Mouse (Mus musculus) erythroblast, embryonic 14.5 days (primary cell): ENCODE measurements around the gene Tnnc2. TPM values are rescaled to one million over a fixed set of nuclear protein-coding genes. Genes with fewer than 3 reads are reported as not detected.

Source experiments
- H3K27me3 ChIP-seq: 2 replicates; pipeline ENCODE4 v1.6.1; 2012; ENCODE audit warnings: inconsistent platforms; ENCODE audit not compliant: control insufficient read depth
- H3K36me3 ChIP-seq: 2 replicates; pipeline ENCODE4 v1.6.1; 2012; ENCODE audit warnings: mild to moderate bottlenecking, inconsistent platforms; ENCODE audit not compliant: control insufficient read depth
- H3K4me1 ChIP-seq: 2 replicates; pipeline ENCODE4 v1.6.1; 2012; ENCODE audit warnings: inconsistent platforms; ENCODE audit not compliant: control insufficient read depth
- H3K4me3 ChIP-seq: replicated peaks from 2 replicates; pipeline ENCODE3; 2012; ENCODE audit warnings: moderate library complexity, mild to moderate bottlenecking, inconsistent platforms
- H3K9me3 ChIP-seq: 2 replicates; pipeline ENCODE4 v1.6.1; 2012; ENCODE audit warnings: low read length, inconsistent platforms, mixed read lengths; ENCODE audit not compliant: control insufficient read depth
- GATA1 ChIP-seq: IDR thresholded peaks from 2 replicates; pipeline ENCODE4 v1.6.1; 2012; ENCODE audit warnings: low read length, inconsistent platforms, mixed read lengths
- TAL1 ChIP-seq: IDR thresholded peaks from 3 replicates; pipeline ENCODE4 v1.6.1; 2012; ENCODE audit warnings: low read length, inconsistent platforms, mixed read lengths
- polyA plus RNA-seq: library from polyadenylated mRNA; stranded (reverse); fragments of >175 nt; gene quantifications from 2 replicates; pipeline ENCODE4 v1.2.3, GENCODE M21; 2012

The Tnnc2 gene
- polyA plus RNA-seq, 1 experiment: not detected

DNA sequence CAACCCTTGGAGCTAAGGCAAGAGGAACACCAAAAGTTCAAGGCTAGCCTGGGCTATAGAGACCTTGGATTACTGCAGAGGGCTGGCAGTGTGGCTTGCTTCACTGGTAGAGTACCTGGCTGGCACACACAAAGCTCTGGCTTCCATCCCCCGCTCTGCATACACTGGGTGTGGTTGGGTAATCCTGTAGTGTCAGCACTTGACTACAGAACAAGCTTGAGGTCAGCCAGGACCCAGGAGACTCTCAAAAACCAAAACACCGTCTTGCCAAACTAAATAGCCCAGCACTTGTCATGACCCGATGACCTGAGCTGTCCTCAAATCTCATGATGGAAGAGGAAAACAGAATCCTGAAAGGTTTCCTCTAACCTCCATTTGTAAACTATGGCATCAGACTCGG lies 10.7 kb upstream of the Tnnc2 start:
- Histone ChIP-seq H3K4me1 (peaks cover 65% of the 10 kb centered on the region), H3K27me3 (peaks cover 18% of the 10 kb centered on the region), H3K36me3 (peaks cover 72% of the 10 kb centered on the region), H3K9me3 (no peaks in the 10 kb centered on the region), H3K4me3 (no peak overlapping the region)
- TF ChIP-seq TAL1: no peak
- TF ChIP-seq GATA1: no peak

GRCm38 (mm10) chr2:164788411-164788810 lies 8.6 kb upstream of the Tnnc2 start:
- Histone ChIP-seq H3K4me3 (peak overlapping the region; percentile 2), H3K9me3 (no peaks in the 10 kb centered on the region), H3K36me3 (peaks cover 53% of the 10 kb centered on the region), H3K4me1 (peaks cover 72% of the 10 kb centered on the region), H3K27me3 (peaks cover 38% of the 10 kb centered on the region)
- TF ChIP-seq TAL1: no peak
- TF ChIP-seq GATA1: no peak

DNA sequence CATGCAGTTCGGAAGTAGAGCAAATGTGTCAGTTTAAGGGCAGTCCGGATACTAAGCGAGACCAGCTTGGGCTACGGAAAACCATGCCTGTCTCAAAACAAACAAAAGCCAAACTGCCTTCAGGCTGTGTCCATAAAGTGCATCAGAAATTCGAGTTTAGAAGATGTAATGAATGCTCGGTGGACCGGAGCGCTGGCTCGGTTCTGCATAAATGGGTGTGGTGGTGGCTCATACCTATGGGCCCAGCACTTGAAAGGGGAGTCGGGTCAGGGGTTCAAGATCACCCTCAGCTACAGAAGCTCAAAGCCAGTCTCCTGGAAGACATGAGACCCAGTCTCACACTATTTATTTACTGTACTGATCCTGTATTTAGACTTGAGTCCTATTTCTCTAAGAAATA lies 8.0 kb upstream of the Tnnc2 start:
- Histone ChIP-seq H3K9me3 (no peaks in the 10 kb centered on the region), H3K4me3 (no peak overlapping the region), H3K36me3 (peaks cover 46% of the 10 kb centered on the region), H3K4me1 (peaks cover 66% of the 10 kb centered on the region), H3K27me3 (peaks cover 43% of the 10 kb centered on the region)
- TF ChIP-seq TAL1 (no peak), GATA1 (no peak)

- peaks cover 66% of the 10 kb centered on the region for H3K4me1 ChIP-seq
- no peaks in the 10 kb centered on the region for H3K9me3 ChIP-seq
- peaks cover 39% of the 10 kb centered on the region for H3K36me3 ChIP-seq
- TF ChIP-seq TAL1 (no peak), GATA1 (no peak)
- H3K4me3 ChIP-seq: no peak overlapping the region
- H3K27me3 ChIP-seq: peaks cover 50% of the 10 kb centered on the region
Observed at GRCm38 (mm10) chr2:164787032-164787431, 7.3 kb upstream of the Tnnc2 start.

- no peak for TF ChIP-seq GATA1
- no peak for TF ChIP-seq TAL1
- H3K4me1 ChIP-seq: peaks cover 67% of the 10 kb centered on the region
- peak overlapping the region; percentile 72 for H3K4me3 ChIP-seq
- no peaks in the 10 kb centered on the region for H3K9me3 ChIP-seq
- peaks cover 33% of the 10 kb centered on the region for H3K36me3 ChIP-seq
- peaks cover 56% of the 10 kb centered on the region for H3K27me3 ChIP-seq
Observed at GRCm38 (mm10) chr2:164786388-164786885, 6.7 kb upstream of the Tnnc2 start.

GRCm38 (mm10) chr2:164785481-164786387 lies 6.0 kb upstream of the Tnnc2 start, which contains the start of gene Snx21:
Gene Snx21, plus strand, starts transcription at chr2:164785823.
- H3K4me1 ChIP-seq: peaks cover 62% of the 10 kb centered on the region
- no peaks in the 10 kb centered on the region for H3K9me3 ChIP-seq
- peaks cover 26% of the 10 kb centered on the region for H3K36me3 ChIP-seq
- no peak for TF ChIP-seq GATA1
- TF ChIP-seq TAL1: no peak
- H3K27me3 ChIP-seq: peaks cover 60% of the 10 kb centered on the region
- H3K4me3 ChIP-seq: peak within 1 kb of the TSS; percentile 72

- H3K4me3 ChIP-seq: peak overlapping the region; percentile 72
- H3K9me3 ChIP-seq: no peaks in the 10 kb centered on the region
- TF ChIP-seq TAL1 (no peak), GATA1 (no peak)
- peaks cover 55% of the 10 kb centered on the region for H3K4me1 ChIP-seq
- H3K36me3 ChIP-seq: peaks cover 18% of the 10 kb centered on the region
- H3K27me3 ChIP-seq: peaks cover 66% of the 10 kb centered on the region
Observed at GRCm38 (mm10) chr2:164784869-164785420, 5.2 kb upstream of the Tnnc2 start.

DNA sequence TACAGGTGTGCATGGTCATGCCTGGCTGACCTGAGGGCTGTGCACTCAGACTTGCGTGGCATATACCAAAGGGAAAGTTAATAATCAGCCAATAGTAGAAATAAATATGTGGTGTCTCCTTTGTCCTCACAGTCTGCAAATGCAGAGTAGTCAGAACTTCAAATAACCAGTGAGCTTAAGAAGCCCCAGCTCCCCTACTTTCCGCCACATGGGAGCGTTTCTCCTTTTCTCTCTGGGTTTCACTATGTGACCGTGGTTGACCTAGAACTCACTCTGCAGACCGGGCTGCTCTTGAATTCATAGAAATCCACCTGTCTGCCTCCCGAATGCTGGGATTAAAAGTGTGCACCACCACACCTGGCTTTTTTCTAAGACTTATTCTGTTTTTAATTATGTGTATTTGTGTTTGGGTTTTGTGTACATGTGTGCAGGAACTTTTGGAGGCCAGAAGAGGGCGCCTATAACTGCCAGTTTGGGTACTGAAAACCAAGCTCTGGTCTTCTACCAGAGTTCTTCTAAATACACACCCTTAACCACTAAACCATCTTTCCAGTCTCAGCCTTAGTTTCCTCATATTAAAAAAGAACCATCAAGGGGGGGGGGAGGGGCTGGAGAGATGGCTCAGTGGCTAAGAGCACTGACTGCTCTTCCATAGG lies 4.3 kb upstream of the Tnnc2 start:
- Histone ChIP-seq H3K36me3 (peaks cover 12% of the 10 kb centered on the region), H3K4me1 (peaks cover 54% of the 10 kb centered on the region), H3K27me3 (peaks cover 75% of the 10 kb centered on the region), H3K9me3 (no peaks in the 10 kb centered on the region), H3K4me3 (no peak overlapping the region)
- TF ChIP-seq TAL1 (no peak), GATA1 (no peak)

DNA sequence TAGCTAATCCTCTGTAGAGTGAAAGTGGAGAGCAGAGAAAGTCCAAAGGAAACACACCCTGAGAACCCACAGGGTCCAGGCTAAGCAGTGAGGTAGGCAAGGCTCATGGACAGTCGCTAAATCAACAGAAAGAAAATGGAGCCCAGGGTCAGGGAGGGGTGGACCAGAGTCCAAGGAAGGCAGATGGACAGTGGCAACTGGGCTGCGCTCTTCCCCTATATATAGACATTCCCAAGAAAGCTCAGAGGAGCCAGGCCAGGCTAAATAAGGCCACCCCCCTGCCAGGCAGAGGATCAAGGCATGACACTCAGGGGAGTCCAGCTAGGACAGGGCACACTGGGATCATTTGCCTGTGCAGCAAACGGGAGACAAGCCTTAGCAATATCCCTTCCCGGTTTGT lies 2.1 kb upstream of the Tnnc2 start:
- H3K4me3 ChIP-seq: no peak overlapping the region
- TF ChIP-seq TAL1 (no peak), GATA1 (no peak)
- H3K27me3 ChIP-seq: peaks cover 93% of the 10 kb centered on the region
- H3K36me3 ChIP-seq: no peaks in the 10 kb centered on the region
- H3K4me1 ChIP-seq: peaks cover 38% of the 10 kb centered on the region
- H3K9me3 ChIP-seq: peaks cover 4% of the 10 kb centered on the region; the same call in 1 of the 2 replicates
